Mouse (Mus musculus) heart, postnatal 0 days (tissue): ENCODE data around the gene Rpp25l.

Experiments
- CTCF ChIP-seq: IDR thresholded peaks from 2 replicates; pipeline ENCODE4 v1.5.1; 2016; ENCODE audit warnings: antibody characterized with exemption, control low read depth, low read depth
- EP300 ChIP-seq: IDR thresholded peaks from 2 replicates; pipeline ENCODE4 v1.6.1; 2016; ENCODE audit warnings: antibody characterized with exemption, low read depth

GRCm38 (mm10) chr4:41741158-41741560, 27.8 kb upstream of the Rpp25l start:
- TF ChIP-seq CTCF: peak; percentile 16; the same call in 1 of the 2 replicates
- TF ChIP-seq EP300: peak; percentile 54; the same call in 1 of the 2 replicates
